Mouse (Mus musculus) myocyte (in vitro differentiated cells): Measurements from ENCODE around the gene Fhit.

Experiments used
- E2F4 ChIP-seq: IDR thresholded peaks from one replicate; pipeline ENCODE4 v1.6.1; 2011; ENCODE audit warnings: mild to moderate bottlenecking, control low read depth, moderate library complexity; ENCODE audit not compliant: insufficient read depth
- MAX ChIP-seq: IDR thresholded peaks from one replicate; pipeline ENCODE4 v1.6.1; 2011; ENCODE audit warnings: low read depth, mild to moderate bottlenecking, control low read depth
- MYOD1 ChIP-seq, 3 experiments: IDR thresholded peaks; one replicate each; pipeline ENCODE4 v1.6.1; 2011; ENCODE audit warnings: control low read depth in 2 of 3, low read depth in 2 of 3, mild to moderate bottlenecking in 2 of 3, moderate library complexity in 1 of 3; ENCODE audit not compliant: insufficient read length in 2 of 3, control insufficient read depth in 1 of 3
- MYOG ChIP-seq, 3 experiments: IDR thresholded peaks; one replicate each; pipeline ENCODE4 v1.6.1; 2011; ENCODE audit warnings: control low read depth in 2 of 3, low read depth in 2 of 3, mild to moderate bottlenecking in 2 of 3; ENCODE audit not compliant: insufficient read length in 2 of 3, control insufficient read depth in 1 of 3, insufficient read depth in 1 of 3
- POLR2A ChIP-seq: IDR thresholded peaks from one replicate; pipeline ENCODE4 v1.6.1; 2011; ENCODE audit warnings: low read depth, mild to moderate bottlenecking, control low read depth, moderate library complexity; ENCODE audit not compliant: insufficient read length
- POLR2AphosphoS2 ChIP-seq: IDR thresholded peaks from one replicate; pipeline ENCODE4 v1.6.1; 2011; ENCODE audit warnings: low read depth, control low read depth; ENCODE audit not compliant: insufficient read length
- REST ChIP-seq: IDR thresholded peaks from one replicate; pipeline ENCODE4 v1.6.1; 2011; ENCODE audit warnings: mild to moderate bottlenecking, control low read depth, moderate library complexity; ENCODE audit not compliant: insufficient read depth, insufficient read length
- SRF ChIP-seq: IDR thresholded peaks from one replicate; pipeline ENCODE4 v1.6.1; 2011; ENCODE audit warnings: low read depth; ENCODE audit not compliant: control insufficient read depth, insufficient read length
- TCF12 ChIP-seq: IDR thresholded peaks from one replicate; pipeline ENCODE4 v1.6.1; 2011; ENCODE audit warnings: mild to moderate bottlenecking, control low read depth; ENCODE audit not compliant: poor library complexity, insufficient read depth, severe bottlenecking
- TCF3 ChIP-seq: IDR thresholded peaks from one replicate; pipeline ENCODE4 v1.6.1; 2011; ENCODE audit warnings: low read depth, control low read depth; ENCODE audit not compliant: insufficient read length
- USF1 ChIP-seq: IDR thresholded peaks from one replicate; pipeline ENCODE4 v1.6.1; 2011; ENCODE audit warnings: low read depth, mild to moderate bottlenecking, control low read depth, moderate library complexity

GRCm38 (mm10) chr14:9609120-9609519 lies 1552.7 kb downstream of the Fhit start:
- TF ChIP-seq REST (no peak), USF1 (no peak), MYOG (IDR thresholded peaks at IDR 0.05; ENCODE audit: control insufficient read depth in 1 of 3, insufficient read depth in 1 of 3, insufficient read length in 2 of 3, low read depth in 2 of 3) (no peak), E2F4 (no peak), POLR2A (no peak), MYOD1 (IDR thresholded peaks at IDR 0.05; ENCODE audit: control insufficient read depth in 1 of 3, insufficient read length in 2 of 3, low read depth in 2 of 3) (no peak), MAX (no peak), TCF12 (no peak), POLR2AphosphoS2 (no peak), TCF3 (no peak), SRF (no peak)
